Mouse (Mus musculus) neural tube, embryonic 10.5 days (tissue): ENCODE measurements around the gene Gsk3a.
A peak's percentile ranks its signal among the peaks of the same experiment; 100 is the strongest.

ENCODE experiments used
- DNase-seq: peaks from one replicate; pipeline ENCODE4 v3.0.0-alpha.2; 2017; ENCODE audit warnings: low spot score; ENCODE audit errors: extremely low spot score

Gsk3a gene

DNA sequence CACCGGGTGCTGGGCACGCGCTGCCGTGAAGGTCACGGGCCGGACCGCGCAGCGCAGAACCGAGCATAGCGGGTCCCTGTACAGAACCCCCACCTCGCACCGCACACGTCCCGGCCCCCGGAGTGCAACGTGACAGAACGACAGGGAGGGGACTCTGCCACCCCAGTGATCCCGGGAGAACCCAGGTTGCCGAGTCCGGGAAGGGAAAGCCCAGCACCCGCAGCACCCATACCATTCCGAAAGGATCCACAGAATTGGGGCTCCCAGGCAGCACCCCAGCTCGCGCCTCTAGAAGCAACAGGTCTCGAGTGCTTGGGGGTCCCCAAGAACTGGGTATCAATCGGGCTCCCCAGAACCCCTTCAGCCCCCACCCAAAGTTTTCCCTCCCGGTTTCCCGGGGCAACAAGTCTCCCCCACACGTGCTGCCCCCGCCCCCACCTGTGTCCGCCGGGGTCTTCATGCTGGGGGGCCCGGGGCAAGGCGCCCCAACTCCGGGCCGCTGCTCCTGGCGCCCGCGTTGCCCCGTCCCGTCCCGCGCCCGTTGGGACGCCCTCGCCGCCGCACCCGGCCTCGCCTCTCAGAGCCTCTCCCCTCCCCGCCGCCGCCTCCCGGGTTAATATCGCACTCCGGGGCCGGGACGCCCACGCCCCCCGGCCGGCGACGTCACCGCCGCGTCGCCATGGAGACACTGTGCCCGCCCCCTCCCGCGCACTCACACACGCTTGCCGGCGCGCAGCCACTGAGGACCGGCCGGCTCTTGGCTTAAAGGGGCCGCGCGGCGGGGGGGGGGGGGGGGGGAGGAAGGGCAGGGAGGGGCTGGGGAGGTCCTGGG is 12.7 kb upstream of the Gsk3a start, which contains the start of gene Erf:
TSS of gene Erf (minus strand) at position 621 of the 832 bp plus-strand sequence.
- DNase-seq = peak; percentile 98

DNA sequence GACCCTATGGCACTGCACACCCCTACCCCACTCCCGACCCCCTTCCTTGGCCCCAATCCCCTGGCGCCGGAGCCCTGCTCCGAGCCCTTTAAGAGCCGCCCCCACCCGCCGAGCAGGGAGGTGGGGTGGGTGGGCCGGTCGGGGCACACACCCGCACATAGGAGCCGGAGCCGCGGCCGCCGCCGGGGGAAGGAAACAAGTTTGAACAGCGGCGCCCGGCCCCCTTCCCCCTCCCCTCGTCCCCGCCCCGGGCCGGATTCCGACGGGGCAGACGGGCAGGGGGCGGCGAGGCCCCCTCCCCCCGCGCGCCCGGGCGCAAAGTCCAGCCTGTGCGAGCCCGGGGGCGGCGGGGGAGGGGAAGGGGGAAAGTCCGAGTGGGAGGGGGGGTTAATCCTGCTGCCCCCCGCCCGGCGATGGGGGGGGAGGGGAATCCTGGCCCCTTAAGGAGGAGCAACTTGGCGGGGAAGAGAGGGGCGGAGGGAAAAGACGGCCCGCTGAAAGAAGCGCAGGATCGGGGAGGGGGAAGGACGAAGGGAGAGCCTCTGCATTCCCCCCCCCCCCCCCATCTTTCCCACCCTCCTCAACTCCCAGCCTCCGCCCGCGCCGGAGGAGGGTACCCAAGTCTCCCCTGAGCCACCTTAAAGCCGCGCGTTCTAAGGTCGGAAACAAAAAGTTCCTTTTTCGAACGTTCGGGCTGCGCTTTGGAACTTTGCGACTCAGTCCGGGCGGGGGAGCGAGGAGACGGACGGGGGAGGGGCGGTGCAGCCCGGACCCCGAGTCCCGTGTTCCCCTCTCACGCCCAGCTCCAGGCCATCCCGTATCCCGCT is 11.9 kb upstream of the Gsk3a start:
- DNase-seq = peak; percentile 89

DNA sequence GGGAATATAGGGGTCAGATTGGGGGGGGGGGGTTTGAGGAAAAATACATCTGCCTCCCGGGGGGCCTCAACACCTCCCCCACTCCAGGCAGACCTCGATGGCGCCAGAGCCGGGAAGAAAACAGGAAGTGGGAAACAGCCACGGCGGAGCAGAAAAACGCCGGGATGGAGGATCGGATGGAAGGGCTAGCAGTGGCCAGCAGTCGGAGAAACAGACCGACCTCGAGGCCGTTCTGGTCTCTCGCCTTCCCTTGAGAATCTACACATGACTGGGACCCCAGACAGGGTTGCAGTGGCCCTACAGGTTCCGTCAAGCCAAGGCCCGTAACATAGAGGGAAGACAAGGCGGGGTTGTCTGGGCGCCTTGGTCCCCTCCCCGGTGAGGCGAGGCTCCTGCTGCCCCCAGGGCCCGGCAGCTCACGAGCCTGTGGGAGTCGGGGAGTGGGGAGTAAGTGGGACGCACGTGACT is 11.2 kb upstream of the Gsk3a start:
- DNase-seq = no peak

DNA sequence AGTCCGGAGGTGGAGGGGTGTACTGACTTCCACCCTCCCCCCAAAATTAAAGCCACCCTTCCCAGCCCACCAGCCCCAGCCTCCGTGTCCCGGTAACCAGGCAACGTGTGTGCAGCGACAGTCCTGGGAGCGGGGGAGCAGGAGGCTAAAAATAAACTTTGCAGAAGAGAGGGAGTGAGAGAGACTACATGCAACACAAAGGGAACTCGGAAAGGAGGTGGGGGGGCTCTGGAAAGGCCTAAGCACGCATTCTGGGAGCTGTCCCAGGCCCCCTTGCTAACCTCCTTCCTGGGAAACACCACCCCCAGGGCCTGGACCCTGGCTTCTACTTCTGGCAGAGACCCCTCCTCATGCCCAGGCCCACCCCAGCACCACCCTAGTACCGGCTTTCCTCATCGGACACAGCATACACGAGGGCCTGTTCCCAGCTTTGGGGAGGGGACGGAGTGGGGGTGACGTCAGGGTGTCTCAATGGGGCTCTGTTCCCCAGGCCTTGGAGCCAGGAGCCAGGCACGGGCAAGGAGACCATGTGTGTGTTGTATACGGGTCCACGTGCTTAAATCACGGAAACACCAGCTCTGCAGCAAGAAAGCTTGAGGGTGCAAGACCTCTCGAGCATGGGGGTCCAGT is 10.5 kb upstream of the Gsk3a start:
- DNase-seq = peak; percentile 54

DNA sequence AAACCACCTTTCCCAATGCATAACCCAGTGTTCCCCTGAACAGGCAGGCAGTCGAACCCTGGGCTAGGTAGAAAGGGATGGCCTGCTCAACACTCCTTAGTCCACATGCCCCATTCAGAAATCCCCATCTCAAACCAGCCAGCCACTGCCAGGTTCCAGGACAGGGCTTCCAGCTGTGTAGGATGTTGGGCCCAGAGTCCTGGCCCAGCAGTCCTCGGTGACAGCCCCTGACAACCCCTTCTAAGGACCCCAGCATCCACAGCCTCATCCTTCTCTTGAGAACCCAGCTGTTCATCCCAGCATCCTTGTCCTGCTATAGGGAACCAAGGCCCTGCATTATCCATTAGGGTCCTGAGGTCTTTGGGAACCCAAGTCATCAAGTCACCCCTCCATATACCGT is 9.8 kb upstream of the Gsk3a start:
- no peak for DNase-seq

DNA sequence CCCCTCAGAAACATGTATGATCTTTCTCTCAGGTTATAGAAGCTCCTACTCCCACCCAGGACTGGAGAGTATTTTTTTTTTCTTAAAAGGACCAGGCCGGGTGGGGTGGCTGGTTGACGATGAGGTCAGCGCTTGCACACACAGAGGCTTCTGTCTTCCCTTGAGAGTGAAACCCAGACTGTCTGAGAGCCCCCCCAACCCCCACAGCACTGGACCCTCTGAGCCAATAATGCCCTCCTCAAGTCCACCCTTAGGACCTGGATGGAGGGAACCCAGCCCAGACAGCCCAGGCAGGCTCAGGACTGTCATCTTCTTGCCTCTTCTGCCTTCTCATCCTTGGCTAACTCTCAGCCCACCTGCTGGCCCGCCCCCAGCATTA is 9.1 kb upstream of the Gsk3a start:
- DNase-seq = no peak

DNA sequence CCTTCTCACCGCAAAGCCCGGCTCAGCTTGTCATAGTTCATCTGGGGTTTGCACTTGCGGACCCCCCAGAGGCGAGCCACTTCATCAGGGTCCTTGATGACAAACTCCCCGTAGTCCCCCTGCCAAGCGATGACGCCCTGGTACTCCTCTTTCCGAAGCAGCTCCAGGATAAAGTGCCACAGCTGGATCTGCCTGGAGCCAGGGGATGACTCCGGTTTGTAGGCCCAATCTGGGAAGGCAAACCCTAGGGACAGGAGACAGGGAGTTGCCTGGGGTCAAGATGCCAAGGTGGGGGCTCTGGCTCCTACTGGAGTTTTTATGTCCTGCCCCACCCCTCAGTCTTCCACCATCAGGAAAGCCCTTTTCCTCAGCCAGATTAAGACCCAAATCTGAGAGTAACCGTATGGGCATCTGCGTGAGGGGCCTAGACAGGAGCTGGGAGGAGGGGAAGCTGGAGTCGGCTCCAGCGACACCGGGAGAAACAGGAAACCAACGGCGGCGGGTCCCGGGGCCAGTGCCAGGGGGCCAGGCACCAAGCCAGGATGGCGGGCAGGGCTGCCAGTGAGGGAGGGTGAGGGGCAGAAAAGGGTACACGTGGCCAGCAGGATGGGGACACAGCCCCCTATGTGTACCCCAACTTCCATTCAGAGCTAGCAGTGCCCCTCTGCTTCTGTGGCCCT is 8.6 kb upstream of the Gsk3a start:
- no peak for DNase-seq

DNA sequence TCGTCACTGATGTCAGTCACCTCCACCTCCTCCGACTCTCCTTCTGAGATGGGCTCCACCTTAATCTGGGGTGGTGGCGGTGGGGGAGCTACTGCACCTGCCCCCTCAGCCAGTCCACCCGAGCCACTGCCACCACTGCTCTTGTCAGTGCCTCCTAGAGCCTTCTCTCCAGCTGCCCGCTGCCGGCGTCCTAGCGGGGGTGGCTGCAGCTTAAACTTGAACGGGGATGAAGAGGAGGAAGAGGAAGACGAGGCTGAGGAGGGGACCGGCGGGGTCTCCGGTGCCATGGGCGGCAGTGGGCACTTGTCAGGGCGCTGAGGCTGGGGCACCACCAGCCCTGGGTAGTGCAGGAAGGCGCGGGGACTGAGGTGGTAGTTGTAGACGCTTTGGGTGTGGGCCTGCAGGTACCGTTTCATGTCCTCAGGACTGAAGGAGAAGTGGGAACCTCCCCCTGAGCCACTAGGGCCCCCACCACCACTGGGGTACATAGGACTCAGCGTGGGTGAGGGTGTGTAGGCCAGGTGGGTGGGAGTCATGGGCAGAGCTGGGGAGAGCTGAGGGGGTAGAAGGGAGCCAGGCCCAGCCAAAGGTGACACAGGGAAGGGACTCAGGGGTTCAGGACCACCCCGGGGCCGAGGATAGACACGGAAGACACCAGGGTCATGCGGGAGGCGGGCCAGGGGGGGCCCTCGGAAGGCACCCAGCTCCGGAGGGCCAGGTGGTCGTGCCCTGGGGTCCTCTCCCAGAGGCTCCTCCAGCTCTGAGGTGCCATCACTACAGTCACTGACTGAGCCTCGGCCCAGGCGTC is 7.1 kb upstream of the Gsk3a start:
- DNase-seq = no peak

DNA sequence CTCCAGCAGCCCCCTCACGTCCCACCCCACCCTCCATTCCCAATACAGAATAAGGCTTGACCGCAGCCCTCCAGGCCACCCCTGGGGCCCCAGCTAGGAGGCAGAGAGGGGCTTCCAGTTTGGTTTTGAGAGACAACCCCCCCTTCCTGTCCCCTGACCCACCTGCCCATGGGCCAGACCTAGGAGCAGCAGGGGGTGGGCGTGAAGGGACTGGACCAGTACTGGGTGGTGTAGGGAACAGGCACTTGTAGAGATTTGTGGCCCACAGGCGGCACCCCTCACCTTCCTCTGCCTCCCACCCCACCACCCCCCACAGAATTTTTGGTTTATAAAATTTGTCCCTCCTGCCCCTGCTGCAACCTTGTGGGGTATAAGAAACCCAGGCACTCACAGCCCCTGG is 5.7 kb upstream of the Gsk3a start:
- no peak for DNase-seq

DNA sequence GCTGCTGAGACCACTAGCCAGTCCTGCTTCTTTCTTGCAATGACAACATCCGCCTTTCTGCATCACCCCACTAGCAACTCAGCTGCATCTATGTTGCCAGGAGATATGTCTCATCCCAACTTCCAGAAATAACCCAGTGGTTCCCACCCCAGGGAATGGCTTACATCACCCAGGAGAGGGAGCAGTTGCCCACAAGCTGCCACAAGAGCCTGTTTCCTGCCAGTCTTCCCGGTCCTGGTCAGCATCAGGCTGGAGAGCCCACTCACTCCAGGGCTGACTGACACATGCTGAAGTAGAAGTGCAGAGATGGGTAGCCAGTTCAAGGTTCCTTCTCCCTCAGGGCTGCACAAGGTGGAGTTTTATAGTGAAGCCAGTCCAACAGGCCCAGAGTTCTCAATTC is 3.4 kb upstream of the Gsk3a start:
- peak; percentile 34 for DNase-seq

DNA sequence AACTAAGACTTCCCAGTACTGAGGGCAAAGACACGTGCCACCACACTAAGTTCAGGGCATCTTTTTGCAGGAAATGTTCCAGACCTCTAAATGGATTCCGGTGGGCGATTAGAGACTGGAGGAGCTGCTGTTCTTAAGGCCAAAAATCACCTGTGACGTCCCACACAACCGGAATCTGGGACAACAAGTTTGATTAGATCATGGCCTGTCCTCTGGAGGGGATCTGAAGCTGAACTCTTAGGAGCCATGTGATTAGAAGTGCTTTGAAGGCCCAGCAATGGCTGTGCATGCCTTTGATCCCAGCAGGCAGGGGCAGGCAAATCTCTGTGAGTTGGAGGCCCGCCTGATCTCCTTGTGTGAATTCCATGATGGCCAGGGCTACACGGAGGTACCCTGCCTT is 3.0 kb upstream of the Gsk3a start:
- no peak for DNase-seq

DNA sequence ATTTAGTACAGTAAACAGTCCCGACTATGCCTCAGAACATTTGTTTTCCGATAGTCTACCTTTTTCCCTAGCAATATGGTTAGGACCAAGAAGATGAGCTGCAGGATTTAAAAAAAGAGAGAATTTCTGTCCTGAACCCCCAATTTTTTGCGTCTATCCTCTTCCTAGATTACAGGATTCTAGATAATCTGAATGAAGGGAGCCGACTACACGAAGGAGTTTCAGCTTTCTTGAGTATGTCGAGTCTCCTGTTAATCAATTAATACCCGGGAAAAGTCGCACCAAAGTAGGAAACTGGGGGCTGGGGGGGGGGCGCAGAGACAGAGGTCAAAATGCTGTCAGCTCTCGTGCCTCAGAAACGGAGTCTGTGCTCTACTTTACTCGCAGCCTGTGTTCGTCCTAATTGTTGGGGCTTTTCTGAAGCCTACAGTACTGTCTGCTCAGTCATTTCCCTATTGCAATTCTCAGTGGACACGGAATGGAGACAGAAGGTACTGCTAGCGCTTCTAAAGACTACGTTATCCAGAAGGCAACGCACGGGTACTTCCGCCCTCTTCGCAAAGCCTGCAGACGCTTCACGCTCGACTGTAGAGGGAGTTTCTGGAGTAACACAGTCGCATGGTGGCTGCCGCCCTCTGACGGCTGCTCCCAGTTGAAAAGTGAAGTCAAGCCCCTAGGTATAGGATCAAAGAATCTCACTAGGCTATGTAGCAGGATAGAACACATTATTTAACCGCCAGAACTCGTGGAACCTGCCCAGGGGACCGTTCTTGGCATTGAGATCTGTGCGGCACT is 1.4 kb upstream of the Gsk3a start:
- peak; percentile 75 for DNase-seq

DNA sequence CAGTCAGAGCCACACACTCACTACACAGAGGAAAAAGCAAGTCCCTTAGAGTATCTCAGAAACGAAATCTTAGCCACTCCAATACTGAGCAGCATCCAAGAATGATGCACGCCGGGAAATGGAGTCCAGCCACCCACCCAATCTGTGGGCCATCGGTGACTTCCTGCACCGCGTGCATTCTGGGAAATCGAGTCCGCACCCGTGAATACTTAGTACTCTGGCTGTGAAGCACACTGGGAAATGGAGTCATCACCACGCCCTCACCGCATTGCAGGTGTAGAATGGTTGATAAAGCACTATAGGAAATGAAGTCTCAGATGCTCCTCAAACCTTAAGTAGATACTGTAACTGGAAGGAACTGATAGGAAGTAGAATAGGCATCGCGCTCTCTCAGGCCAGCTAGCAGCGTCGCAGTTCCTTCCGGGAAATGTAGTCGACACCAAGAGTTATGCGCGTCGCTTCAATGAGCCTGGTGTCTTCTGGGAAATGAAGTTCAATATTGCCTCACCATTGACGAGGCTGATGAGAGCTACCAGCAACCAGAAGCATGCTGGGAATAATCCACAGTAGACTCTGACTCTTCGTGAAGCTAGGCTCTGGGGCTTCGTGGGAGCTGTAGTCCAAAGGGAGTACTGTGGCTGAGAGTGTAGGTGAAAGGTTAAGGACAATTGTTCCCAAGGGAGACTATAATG is 510 bp upstream of the Gsk3a start:
- DNase-seq = peak; percentile 96

DNA sequence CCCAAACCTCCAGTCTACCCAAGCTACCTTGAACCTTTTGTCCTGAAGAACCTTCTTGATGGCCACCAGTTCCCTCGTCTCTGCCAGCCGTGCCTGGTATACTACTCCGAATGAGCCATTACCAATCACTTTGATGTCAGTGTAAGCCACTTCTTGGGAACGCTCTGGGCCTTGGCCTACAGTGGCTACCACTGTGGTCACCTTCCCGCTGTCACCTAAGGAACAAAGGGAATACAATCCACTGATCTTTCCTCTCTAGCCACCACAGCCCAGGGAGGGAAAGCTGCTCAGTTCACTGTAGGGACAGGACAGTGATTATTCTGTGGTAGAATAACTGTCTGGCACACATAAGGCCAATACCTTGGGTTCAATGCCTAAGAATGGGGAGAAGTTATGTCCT is 2.1 kb downstream of the Gsk3a start:
- DNase-seq = no peak

DNA sequence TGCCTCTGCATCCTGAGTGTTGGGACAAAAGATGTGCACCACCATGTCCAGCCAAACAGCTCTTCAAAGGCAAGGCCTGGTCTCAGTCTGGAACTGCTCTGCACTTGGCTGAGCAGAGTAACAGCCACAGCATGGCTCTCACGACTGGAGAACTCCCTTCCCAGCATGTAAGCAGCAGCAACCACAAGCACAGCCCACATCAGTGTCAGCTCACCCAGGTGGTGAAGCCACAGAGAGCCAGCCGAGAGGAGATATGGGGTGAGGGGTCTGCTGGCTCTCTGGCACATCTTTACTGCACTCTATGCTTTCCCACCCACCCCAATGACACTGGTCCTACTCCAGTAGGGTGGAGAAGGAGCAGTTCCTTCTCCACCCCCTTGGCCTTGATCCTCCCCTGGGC is 4.6 kb downstream of the Gsk3a start:
- no peak for DNase-seq

DNA sequence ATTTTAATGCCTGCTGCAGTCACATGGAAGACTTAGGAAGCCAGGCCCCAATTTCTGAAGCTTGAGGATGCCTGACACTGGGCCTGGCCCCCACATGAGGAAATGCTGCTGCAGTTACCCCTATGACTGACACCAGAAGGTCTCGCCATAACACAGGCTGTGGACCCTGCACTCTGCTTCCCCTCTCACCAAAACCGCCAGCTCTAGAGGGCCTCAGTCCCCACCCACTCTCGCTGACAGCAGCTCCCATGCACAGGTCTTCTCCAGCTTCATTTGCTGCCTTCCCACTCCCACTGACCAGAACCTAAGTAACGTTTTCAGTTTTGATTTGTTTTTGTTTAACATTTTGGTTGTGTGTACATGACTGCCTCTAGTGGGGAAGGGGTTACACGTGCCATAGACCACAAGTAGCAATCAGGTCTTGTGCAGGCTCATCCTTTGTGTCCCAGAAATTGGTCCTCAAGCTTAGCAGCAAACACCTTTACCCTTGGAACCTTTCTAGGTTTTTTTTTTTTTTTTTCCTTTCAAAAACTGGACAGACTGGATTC is 5.5 kb downstream of the Gsk3a start:
- no peak for DNase-seq

DNA sequence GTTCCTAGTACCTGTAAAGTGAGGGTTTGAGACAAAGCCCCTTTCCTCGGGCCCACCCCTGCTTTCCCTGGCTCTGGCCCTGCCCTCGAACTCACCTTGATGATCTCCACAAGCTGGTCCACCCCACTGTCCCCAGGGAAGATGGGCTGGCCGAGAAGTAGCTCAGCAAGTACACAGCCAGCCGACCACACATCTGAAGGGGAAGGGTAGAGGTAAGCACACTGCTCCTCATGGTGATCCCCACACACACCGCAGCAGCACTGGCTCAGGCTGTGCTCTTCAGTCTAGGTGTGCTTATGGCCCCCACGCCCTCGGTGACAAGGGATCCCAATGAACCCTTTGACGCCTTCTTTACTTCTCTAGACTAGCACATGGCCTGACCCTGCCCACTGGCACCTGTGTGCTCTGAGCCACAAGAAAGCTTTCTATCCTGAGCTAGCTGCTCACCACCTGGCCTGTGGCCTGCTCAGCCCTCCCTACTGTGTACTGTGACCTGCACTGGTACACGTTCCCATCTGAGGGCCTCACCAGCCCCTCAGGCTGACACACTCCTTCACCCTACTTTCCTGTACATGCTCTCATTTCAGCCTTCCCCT is 6.9 kb downstream of the Gsk3a start:
- no peak for DNase-seq

DNA sequence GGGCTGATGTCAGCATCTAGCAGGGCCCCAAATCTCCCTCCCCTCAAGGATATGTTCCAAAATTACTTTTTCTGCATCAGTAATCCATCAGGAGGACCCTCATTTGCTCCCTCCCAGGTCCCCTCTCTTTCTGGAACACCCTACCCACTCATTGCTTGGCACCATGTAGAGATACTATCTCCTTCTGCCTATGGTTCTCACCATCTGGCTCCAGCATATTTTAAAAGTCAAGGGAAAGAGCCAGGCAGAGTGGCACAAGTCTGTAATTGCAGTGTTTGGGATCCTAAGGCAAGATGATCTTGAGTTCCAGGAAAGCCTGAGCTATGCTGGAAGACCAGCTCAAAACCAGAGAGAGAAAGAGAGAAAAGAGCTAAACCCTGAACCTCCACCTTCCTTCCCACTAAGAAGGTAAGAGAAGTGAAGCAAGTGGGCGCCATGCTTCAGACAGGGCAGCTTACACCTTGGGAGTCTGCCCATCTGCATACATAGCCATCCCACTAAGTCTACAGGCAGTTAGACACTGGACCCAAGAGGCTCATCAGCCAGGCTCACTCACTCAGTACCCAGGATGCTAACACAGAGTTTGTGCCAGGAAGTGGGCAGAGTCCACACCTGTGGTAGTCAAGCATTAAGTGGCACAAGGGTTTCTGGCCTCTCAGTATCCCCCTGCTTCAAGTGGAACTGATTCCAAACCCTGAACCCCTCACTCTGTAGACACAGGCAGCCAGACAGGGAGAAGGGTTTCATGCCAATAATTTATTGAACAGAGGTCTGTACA is 9.9 kb downstream of the Gsk3a start:
- no peak for DNase-seq
